Mouse (Mus musculus) erythroblast, embryonic 14.5 days (primary cell): ENCODE results near the gene Timm9.

Experiments used
- GATA1 ChIP-seq: IDR thresholded peaks from 2 replicates; pipeline ENCODE4 v1.6.1; 2012; ENCODE audit warnings: low read length, inconsistent platforms, mixed read lengths
- TAL1 ChIP-seq: IDR thresholded peaks from 3 replicates; pipeline ENCODE4 v1.6.1; 2012; ENCODE audit warnings: low read length, inconsistent platforms, mixed read lengths

DNA sequence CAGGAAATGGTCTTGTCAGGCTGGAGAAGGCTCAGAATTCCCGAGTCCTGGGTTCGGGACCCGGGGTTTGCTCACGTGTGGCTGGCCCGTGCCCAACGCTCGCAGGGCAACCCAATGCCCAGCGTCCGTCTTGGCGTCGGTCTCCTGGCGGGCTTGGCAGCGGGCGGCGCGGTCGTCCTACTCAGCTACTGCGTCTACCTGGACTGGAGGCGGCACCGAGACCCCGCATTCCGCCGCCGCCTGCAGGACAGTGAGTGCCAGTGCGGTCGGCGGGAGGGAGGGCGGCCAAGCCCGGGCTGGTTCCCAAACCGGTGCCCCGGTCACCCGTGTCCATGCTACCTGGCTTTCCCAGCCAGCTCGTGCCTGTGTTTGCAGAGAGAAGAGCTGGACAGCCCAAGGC, 25.2 kb downstream of the Timm9 start, which contains the start of gene Tomm20l:
- no peak for TF ChIP-seq TAL1
- no peak for TF ChIP-seq GATA1
